Mouse (Mus musculus) WW6 (cell line): Measurements from ENCODE around the gene Fsd1.

Experiments used
- DNase-seq: peaks from one replicate; pipeline ENCODE4 v3.0.0-alpha.2; 2013; ENCODE audit warnings: low read depth, low spot score

Fsd1 gene

DNA sequence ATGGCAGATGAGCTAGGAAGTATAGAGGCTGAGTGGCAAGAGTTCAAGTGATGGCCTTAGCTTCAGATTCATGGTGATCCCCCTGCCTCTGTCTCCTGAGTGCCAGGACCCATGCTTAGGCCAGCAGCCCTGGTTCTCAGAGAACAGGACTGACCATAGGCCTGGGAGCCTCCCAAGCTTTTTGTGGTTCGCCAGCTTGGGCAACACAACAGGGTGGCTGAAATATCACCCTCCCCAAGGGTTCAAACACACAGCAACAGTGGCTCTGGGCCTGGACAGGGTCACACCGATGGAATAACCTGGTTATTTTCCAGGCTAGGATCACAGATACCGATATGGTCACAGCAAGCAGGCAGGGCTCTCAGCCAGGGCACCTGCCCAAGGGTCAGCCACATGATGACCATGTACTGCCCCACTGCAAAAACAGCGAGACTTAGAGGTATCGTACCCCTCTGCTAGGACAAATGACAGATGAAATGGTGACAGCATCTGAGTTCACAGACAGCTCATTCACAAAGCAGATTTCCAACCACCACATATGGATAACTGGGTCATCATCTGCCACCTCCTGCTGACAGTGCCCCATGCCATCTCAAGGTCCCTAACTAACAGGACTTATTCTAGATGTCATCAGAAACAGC is 41.6 kb downstream of the Fsd1 start:
- DNase-seq: no peak

DNA sequence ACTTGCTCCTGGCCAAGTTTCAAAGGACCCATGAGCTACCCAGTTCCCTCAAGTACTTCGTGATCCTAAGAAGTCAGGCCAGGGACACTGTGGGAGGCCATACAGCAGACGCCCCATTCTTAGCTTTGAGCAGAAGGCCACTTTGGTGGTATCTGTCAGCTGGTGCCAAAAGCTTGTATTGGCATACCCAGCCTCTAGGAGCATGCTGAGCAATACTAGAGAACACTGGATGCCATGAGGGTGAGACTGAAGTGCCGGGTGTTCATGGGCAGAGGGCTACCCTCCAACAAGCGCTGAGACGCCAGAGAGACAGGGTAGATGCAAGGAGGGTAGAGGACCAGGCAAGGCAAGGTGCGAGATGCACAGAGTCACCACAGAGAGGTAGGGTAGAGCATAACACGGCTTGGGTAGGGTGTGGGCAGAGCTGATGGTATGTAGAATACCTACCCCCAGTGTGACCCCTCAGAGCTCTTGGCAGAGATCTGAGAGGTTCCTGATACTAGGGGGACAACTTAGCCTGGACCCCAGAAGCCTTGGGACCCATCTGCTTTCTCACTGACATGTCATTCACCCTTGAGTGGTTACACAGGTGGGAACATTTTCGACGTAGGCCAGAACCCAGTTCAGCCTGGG is 44.0 kb downstream of the Fsd1 start:
- no peak for DNase-seq

DNA sequence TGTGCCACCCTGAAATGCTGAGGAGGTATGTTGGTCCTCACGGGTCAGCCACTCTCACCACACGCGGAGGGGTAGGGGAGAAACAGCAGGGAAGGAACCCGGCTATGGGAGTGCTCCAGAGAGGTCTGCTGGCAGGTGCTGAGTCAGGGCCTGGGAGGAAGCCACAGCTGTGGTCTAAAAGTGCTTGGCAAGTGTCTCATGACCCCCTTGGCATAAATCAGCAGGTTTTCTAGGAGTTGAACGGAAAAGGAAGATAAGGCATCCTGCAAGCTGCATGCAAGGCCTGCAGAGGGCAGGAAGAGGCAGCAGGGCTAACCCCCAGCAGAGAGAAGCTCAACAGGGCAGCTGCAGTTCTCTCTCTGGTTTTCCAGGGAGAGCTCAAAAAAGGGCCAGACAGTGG is 44.6 kb downstream of the Fsd1 start:
- DNase-seq: no peak

DNA sequence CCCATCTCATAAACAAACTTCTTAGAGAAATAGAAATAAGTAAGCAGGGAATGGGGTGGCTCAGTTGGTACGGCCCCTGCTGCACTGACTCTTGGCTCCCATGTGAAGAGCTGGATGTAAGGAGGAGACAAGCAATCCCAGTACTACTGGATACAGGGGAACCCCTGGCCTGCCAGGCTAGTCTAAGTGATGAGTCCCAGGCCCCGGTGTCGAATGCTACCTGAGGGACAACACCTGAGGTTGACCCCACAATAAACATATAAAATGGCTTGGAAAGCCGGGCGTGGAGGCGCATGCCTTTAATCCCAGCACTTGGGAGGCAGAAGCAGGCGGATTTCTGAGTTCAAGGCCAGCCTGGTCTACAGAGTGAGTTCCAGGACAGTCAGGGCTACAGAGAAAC is 45.1 kb downstream of the Fsd1 start:
- no peak for DNase-seq

- DNase-seq: no peak
Observed at GRCm38 (mm10) chr17:56032127-56032733, 45.9 kb downstream of the Fsd1 start.

DNA sequence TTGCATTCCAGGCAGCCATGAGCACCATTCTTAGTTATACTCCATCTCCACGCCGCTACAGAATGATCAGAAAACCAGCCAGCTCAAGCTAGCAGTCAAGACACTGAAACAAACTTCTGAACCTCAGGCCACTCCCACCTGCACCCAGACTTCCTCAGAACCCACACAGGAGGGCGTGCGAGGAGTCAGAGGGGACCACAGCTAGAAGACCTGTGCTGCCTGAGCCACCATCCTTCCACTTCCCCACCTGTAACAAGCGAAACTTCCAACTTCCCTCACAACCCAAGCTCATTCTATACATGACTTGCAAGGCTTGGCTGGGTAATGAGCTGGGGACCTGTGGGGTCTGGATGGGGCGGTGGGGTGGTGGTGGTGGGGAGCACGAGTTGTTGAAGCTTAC is 46.5 kb downstream of the Fsd1 start:
- no peak for DNase-seq

GRCm38 (mm10) chr17:56034040-56034725 is 47.9 kb downstream of the Fsd1 start:
- no peak for DNase-seq

DNA sequence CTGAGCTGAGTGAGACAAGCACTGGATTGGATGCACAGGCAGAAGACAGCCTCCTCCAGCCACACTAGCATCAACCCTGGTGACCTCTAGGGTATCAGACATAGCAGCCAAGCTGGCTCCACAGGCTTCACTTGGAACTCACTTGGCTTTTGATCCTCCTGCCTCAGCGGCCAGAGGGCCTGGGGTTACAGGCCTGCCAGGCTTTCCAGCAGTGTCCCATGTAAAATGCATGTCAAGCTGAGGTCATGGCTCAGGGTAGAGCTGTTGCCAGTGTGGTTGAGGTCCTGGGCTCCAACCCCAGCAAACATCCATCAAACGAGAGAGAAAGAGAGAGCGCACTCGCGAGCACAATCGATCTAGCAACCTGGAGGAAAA is 48.4 kb downstream of the Fsd1 start:
- no peak for DNase-seq

DNA sequence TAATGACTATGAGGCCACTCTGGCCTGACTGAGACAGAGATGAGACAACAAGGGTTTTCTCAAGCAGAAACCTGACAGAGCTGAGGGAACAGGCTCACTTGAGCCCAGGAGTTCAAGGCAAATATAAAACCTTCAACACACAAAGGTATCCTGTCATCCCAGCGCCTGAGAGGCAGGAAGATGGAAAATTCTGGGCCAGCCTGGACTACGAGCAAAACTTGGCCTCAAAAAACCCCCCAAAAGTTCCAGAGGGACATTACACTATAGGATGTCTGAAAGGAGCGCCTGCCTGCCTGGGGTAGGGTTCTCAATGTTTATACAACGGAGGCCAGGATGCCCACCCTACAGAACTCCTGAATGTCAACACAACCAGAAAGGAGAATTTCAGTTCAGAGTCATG is 48.9 kb downstream of the Fsd1 start:
- no peak for DNase-seq

GRCm38 (mm10) chr17:56036176-56036900 is 50.0 kb downstream of the Fsd1 start, which contains the start of gene Sh3gl1:
Sh3gl1 (minus strand) TSS chr17:56036635.
- peak; percentile 96 for DNase-seq

GRCm38 (mm10) chr17:56036901-56037287 is 50.6 kb downstream of the Fsd1 start:
- DNase-seq: no peak

- DNase-seq: no peak
Observed at GRCm38 (mm10) chr17:56038583-56039261, 52.4 kb downstream of the Fsd1 start.

DNA sequence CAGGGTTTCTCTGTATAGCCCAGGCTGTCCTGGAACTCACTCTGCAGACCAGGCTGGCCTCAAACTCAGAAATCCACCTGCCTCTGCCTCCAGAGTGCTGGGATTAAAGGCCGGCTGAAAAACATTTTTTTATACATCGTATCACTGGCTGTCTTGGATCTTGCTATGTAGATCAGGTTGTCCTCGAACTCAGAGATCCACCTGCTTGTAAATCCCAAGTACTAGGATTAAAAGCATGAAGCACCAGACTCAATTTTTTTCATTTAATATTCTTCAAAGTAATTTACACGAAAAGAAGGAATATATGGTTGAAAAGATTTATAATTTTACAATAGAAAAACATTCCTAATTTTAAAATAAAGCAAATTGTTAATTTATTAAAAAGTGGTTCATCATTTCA is 53.0 kb downstream of the Fsd1 start:
- no peak for DNase-seq

- peak; percentile 95 for DNase-seq
Observed at GRCm38 (mm10) chr17:56040030-56040856, 53.9 kb downstream of the Fsd1 start, which contains the start of gene Chaf1a. Chaf1a (plus strand) TSS chr17:56040439.

DNA sequence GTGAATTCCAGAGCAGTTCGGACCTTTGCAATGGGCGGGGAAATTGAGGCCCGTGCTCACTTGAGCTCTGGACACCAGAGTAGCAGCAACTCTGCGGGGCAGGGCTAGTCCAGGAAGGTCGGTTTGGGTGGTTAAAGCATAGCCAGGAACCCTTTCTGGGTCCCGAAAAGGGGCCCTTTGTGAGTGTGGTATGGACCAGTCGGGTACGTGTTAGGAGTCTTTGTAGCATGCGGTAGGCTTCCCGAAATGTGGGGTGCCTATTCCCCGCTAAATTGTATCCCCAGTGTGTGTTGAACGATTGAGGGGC is 54.5 kb downstream of the Fsd1 start:
- no peak for DNase-seq
